8 mouse cellular contexts compared by ENCODE assay signal in the genomic region with DNA sequence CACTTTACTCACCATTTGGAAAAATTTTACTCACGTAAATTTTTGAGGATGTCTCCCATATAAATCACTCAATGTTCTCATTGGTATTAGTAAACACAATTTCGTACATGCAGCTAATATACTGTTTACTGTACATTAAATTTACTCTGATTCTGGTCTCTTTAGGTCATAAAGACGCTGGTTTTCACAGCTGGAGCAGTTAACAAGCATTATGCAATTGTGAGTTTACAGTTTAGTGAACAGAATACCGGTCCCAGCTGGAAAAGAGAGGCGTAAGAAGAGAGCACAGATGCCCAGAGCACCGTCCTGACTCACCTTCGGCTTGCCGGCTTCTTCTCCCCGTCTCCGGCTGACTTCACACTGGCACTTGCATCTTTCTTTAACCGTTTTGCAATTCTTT. TPM values are rescaled to one million over a fixed set of nuclear protein-coding genes. Genes with fewer than 3 reads are reported as not detected.
DNase-seq lines count a peak whose midpoint lies in the region; ATAC-seq lines count a peak whose summit lies in the region.

A gene (plus strand): TSS at position 301 of the 400 bp plus-strand sequence.

- no peak within 1 kb of the TSS for H3K9ac ChIP-seq in liver, embryonic 12.5 days
- H3K9ac ChIP-seq in embryonic facial prominence, embryonic 12.5 days: no peak within 1 kb of the TSS

- 86% methylated on average over 11 of the region's 11 CpGs for WGBS in liver, embryonic 12.5 days (ENCODE audit: insufficient replicate concordance)
- WGBS in embryonic facial prominence, embryonic 12.5 days: 87% methylated on average over 11 of the region's 11 CpGs
- whole genome bisulfite sequencing in limb, embryonic 10.5 days: 92% methylated on average over 11 of the region's 11 CpGs

- no peaks in the 10 kb centered on the region for H3K27me3 ChIP-seq in liver, embryonic 12.5 days (replicated peaks)
- H3K27me3 ChIP-seq in embryonic facial prominence, embryonic 12.5 days: no peaks in the 10 kb centered on the region
- H3K27me3 ChIP-seq in limb, embryonic 10.5 days (ENCODE audit: low read depth, poor library complexity, severe bottlenecking): no peaks in the 10 kb centered on the region

- no peak within 1 kb of the TSS for H3K27ac ChIP-seq in liver, embryonic 12.5 days
- no peak within 1 kb of the TSS for H3K27ac ChIP-seq in embryonic facial prominence, embryonic 12.5 days
- no peak within 1 kb of the TSS for H3K27ac ChIP-seq in limb, embryonic 10.5 days

- H3K9me3 ChIP-seq in liver, embryonic 12.5 days (replicated peaks): no peaks in the 10 kb centered on the region
- no peaks in the 10 kb centered on the region for H3K9me3 ChIP-seq in embryonic facial prominence, embryonic 12.5 days
- H3K9me3 ChIP-seq in limb, embryonic 10.5 days (replicated peaks): no peaks in the 10 kb centered on the region

- DNase-seq in liver: no peak
- DNase-seq in heart, postnatal 10 days: no peak
- no peak for DNase-seq in limb, embryonic 10.5 days (ENCODE audit: low spot score)
- DNase-seq in ovary, adult 18-20 months (ENCODE audit: low spot score): no peak
- no peak for DNase-seq in cerebellum, adult 9-11 months
- DNase-seq in Muller cell, postnatal 12 days (ENCODE audit: inconsistent ontology term): no peak

- no peak within 1 kb of the TSS for H3K4me2 ChIP-seq in liver, embryonic 12.5 days
- H3K4me2 ChIP-seq in embryonic facial prominence, embryonic 12.5 days (replicated peaks): no peak within 1 kb of the TSS

- ATAC-seq in liver, embryonic 12.5 days: no peak
- no peak for ATAC-seq in embryonic facial prominence, embryonic 12.5 days (ENCODE audit: insufficient number of reproducible peaks, insufficient read depth, low FRiP score, low TSS enrichment)

- H3K4me1 ChIP-seq in liver, embryonic 12.5 days: no peaks in the 10 kb centered on the region
- H3K4me1 ChIP-seq in embryonic facial prominence, embryonic 12.5 days: no peaks in the 10 kb centered on the region
- no peaks in the 10 kb centered on the region for H3K4me1 ChIP-seq in limb, embryonic 10.5 days

- peaks cover 14% of the 10 kb centered on the region for H3K36me3 ChIP-seq in liver, embryonic 12.5 days
- peaks cover 3% of the 10 kb centered on the region; the same call in 1 of the 2 replicates for H3K36me3 ChIP-seq in embryonic facial prominence, embryonic 12.5 days
- H3K36me3 ChIP-seq in limb, embryonic 10.5 days: peaks cover 33% of the 10 kb centered on the region

- H3K4me3 ChIP-seq in liver, embryonic 12.5 days: no peak within 1 kb of the TSS
- no peak within 1 kb of the TSS for H3K4me3 ChIP-seq in embryonic facial prominence, embryonic 12.5 days
- H3K4me3 ChIP-seq in limb, embryonic 10.5 days: no peak within 1 kb of the TSS

- intact Hi-C loops in heart, postnatal 10 days (cut with DNase I): no loop called here

RNA-seq across cellular contexts. Expression of the gene that starts here (rescaled TPM):
- 10.7 and 10.9 TPM in 2 replicates for polyA plus RNA-seq in liver, embryonic 12.5 days (2016; fragmentation: Nextera tagmentation; extraction: Ambion mirVana)
- polyA plus RNA-seq in embryonic facial prominence, embryonic 12.5 days (2016; fragmentation: Nextera tagmentation; extraction: Ambion mirVana): 24.5 and 26.6 TPM in 2 replicates
- 10 to 100 TPM; 22.7 to 24.4 TPM for total RNA-seq in heart, postnatal 10 days (2021)
- 17.4 TPM in 2 replicates for polyA plus RNA-seq in limb, embryonic 10.5 days (2016; fragmentation: Nextera tagmentation; extraction: Ambion mirVana)
